Mouse (Mus musculus) lung, postnatal 10 days (tissue): ENCODE data around the gene Hist4h4.

Experiments
- DNase-seq: peaks from one replicate; pipeline ENCODE4 v3.0.0; 2021

Hist4h4 gene

DNA sequence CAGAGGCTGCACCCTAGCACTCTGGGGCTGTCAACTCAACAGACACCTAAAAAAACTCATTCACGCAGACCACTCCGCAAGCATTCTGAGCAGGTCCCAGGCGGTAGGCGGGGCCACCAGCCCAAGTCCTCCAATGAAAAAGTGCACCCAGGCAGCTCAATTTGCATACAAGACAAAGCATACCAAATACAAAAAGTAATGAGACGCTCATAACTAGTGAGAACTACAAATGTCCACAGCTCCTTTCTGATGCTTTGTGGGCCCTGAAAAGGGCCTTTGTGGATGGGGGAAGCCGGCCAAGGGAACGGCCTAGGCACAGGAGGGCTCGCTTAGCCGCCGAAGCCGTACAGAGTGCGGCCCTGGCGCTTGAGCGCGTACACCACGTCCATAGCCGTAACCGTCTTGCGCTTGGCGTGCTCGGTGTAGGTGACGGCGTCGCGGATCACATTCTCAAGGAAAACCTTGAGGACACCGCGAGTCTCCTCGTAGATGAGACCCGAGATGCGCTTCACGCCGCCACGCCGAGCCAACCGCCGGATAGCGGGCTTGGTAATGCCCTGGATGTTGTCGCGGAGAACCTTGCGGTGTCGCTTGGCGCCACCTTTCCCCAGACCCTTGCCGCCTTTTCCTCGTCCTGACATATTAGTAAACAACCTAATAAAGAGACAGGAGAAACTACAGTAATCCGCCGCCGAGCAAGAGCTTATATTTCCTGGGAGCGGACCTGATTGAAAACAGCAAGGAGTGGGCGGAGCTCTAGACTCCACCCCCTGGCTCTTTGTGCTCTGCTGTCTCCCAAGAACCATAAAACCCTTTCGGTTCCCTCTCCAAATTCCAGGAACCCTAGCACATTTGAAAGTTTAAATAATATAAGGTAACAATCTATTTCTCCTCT lies at the start of gene Hist4h4:
Hist4h4 (minus strand) TSS at position 677 of the 895 bp plus-strand sequence.
- DNase-seq = peak; percentile 97

DNA sequence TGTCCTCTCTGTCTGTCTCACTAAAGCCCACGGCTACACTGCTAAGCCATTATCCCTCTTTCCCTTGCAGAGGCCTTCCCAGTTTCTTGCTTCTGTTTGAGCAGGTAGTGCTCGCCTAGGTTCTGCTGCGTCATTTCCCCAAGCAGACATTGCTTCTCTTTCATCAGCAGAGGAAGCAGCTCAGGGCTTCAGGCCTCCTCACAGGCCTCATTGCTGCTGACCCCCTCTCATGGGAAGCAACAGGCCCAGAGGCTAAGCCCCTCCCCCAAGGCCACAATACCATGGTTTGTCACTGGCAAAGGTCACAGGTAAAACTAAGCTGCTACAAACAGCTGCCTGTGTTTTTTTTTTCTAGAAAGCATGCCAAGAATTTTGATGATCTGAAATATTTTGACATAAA lies 48.5 kb upstream of the Hist4h4 start:
- no peak for DNase-seq

GRCm38 (mm10) chr6:136852348-136852747 lies 48.1 kb upstream of the Hist4h4 start:
- no peak for DNase-seq

DNA sequence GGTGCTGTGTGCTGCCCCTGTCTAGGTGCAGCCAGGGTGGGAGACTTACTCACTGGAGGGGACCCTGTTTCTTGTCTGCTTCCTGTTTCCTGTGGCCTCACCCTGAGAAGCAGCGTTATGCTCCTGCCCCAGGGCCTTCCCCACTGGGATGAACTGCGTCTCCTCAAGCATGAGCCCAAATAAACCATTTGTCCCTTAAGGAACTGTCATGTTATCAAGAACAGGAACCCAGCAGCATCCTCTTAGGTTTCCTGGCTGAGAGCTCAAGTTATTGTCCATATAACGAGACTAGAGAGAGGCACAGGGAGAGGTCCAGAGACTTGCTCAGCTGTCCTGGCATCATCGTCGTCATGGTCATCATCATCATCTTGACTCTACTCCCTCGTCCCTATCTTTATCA lies 46.1 kb upstream of the Hist4h4 start:
- DNase-seq = no peak

DNA sequence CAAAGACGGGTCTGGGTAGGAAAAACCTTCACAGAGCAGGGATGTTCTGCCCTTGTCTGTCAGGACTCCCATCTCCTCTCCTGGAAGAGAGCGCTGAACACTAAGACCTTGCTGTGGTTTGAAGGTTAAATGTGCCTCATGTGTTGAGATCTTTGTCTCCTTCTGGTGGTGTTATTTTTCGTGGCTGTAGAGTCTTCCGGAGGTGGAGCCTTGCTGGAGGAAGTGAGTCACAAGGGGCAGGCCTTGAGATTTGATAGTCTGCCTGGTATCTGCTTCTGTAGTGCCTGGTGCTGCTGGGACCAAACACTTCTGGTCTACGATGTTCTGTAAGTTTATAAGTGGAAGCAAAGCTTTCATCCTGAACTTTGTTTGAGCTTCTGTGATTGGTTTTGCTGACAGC lies 44.8 kb upstream of the Hist4h4 start:
- no peak for DNase-seq

GRCm38 (mm10) chr6:136848399-136848798 lies 44.2 kb upstream of the Hist4h4 start:
- DNase-seq = no peak

- DNase-seq = peak; percentile 67
These were observed 43.6 kb upstream of the Hist4h4 start for GRCm38 (mm10) chr6:136847790-136848189.

GRCm38 (mm10) chr6:136847267-136847666 lies 43.1 kb upstream of the Hist4h4 start:
- no peak for DNase-seq

DNA sequence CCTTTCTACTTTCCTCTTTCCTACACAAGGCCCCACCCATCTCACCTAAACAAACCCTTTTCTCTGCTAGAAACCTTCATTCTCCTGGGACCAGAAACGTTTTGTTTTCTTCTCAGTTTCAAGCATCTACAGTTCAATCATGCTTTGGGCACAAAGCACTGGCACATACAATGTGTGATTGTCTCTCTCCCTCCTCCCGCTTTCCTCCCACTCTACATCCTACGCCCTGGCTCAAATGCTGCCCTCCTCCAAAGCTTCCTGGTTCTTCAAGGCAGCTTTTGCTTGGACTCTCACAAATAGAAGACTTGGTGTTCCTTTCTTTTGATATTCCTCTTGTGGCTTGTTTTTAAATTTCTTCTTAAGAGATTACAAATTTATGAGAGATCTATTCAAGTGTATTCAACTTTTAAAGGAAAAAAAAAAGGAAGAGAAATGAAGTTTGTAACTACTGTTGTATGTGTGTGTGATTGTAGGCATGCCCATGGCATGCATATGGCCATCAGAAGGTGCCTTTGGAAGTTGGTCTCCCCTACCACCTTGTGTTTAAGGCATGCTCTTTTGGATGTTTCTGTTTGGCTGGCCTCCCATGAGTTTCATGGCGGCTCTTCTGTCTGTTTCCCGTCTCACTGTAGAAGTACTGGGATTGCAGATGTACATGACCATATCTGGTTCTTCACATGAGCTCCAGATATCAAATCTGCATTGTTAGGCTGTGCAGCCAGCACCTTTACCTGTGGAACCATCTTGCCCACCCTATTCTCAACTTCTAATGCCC lies 41.7 kb upstream of the Hist4h4 start:
- DNase-seq = no peak

- no peak for DNase-seq
These were observed 40.7 kb upstream of the Hist4h4 start for GRCm38 (mm10) chr6:136844903-136845302.

DNA sequence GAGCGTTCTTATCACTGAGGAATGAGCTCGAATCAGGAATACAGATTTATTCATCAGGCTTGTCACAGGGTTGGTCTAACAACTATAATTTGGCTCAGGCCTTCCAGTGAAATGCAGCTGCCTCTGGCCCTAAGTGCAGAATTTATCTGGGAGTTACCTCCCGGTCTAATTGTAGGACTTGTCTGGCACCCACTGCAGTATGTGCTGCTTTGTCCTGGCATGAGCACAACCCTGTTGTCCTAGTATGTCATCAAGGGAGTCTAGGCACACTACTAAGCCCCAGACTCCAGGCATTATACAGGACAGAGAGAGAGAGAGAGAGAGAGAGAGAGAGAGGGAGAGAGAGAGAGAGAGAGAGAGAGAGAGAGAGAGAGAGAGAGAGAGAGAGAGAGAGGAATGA lies 33.1 kb upstream of the Hist4h4 start:
- DNase-seq = no peak

DNA sequence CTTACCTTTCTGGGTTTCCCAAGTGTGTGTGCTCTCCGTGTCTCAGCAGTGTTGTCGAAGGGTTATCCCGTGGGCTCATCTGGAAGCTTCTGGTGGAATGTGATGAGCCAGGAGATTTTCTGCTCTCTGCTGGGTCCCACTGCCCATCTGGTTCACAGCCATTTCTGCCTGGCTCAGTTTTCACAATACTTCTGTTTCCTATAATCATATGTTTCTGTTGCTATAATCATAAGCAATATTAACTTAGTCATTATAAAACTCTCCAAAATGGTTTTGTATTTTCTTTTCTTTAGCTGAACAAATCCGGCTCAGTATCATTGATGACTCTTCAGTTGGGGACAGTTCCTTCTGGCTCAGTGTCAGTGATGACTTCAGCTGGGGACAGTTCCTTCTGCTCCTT lies 31.1 kb upstream of the Hist4h4 start, which contains the start of gene Smco3:
Smco3 (minus strand) TSS at position 101 of the 400 bp plus-strand sequence.
- no peak for DNase-seq

- DNase-seq = no peak
These were observed 27.5 kb upstream of the Hist4h4 start for GRCm38 (mm10) chr6:136831712-136832111.

GRCm38 (mm10) chr6:136828681-136829080 lies 24.5 kb upstream of the Hist4h4 start:
- no peak for DNase-seq

- DNase-seq = peak; percentile 97
These were observed 23.8 kb upstream of the Hist4h4 start, which contains the start of gene Wbp11 for GRCm38 (mm10) chr6:136827881-136828561. Gene Wbp11 (minus strand): TSS chr6:136828233.

DNA sequence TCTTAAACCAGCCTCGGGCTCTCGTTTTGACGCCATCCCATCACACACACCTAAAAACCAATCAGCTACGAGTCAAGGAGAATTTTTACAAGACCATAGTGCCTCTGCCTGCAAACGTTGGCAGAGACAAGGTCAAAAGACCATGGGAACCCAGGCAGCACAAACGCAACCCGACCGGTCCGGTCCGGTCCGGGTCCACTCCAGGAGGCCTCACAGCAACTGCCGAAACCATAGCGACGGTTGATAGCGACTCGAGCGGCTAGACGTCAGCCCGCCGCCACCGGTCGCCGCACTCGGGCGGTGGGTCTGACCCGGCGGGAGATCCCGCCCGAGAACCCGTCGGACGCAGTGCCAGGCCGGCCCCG lies 23.3 kb upstream of the Hist4h4 start, which contains the start of gene BC049715:
BC049715 (plus strand) TSS at position 111 of the 365 bp plus-strand sequence.
- DNase-seq = no peak

DNA sequence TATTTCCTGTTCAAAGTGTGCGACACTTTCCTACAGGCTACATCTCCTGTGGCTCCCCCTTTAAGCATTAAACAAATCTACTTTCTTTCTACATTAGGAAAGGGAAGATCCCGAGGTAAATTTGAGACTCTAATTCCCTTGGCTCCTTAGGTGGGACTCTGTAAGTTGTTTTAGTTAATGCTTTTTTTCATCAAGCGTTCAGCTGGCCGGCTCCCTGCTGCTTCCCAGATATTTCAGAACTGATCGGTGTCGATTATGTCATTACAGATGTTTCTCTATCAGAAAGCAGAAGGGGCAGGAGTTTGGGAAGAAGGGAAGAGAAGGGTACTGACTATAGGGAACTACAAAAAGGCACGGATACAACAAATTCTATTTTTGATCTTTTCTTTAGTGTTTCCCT lies 22.9 kb upstream of the Hist4h4 start:
- no peak for DNase-seq

DNA sequence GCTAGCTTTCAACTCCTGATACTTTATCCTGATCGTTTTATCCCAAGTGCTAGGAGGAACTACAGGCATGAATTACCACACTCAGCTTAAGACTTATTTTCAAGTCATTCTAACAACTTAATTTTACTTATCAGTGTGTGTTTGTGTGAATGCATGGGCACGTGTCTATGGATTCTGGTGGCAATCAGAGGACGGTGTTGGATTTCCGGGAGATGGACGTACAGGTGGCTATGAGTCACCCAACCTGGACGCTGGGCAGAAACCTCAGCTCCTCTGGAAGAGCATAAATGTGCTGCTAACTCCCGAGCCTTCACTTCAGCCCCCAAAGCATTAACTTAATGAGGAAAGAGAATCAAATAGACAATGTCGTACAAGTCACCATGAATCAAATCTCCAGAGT lies 20.8 kb upstream of the Hist4h4 start:
- DNase-seq = no peak

DNA sequence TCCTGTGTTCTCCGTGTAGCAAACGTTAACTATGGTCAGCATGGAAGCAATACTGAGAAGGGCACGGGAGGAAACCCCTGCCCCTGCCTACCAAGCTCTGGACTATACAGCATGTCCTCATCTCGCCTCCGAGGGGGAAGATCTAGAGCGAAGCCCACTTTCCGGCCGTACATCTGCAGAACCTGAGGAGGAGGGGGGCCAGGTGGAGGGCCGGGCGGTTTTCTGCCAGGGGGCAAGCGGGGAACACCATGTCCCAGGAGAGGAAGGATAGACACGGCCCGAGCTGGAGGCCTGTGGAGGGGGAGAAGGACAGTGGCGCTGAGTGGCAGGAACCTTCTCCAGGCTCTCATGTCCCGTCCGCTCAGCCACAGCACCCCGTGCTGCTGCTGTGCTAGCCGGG lies 16.9 kb upstream of the Hist4h4 start:
- no peak for DNase-seq

- DNase-seq = no peak
These were observed 16.2 kb upstream of the Hist4h4 start for GRCm38 (mm10) chr6:136820381-136820780.

DNA sequence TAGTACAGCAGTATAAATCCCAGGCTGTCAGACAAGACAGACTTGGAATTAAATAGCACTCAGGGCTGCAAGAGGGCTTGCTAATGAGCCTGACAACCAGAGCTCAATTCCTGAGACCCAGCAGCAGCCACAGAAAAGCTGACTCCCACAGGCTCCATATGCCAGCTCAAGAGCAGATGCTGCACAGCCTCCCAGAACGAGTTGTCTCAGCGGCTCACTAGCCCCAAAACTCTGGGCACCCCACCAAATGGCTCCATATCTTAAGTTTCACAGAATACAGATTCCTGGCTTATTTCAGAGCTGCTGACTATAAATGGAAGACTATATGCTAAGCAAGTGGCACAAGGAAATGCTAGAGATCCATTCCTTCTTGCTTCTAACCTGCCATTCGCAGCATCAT lies 13.3 kb upstream of the Hist4h4 start:
- no peak for DNase-seq

- no peak for DNase-seq
These were observed 12.6 kb upstream of the Hist4h4 start for GRCm38 (mm10) chr6:136816826-136817225.

GRCm38 (mm10) chr6:136815381-136815780 lies 11.2 kb upstream of the Hist4h4 start:
- no peak for DNase-seq
